Mouse (Mus musculus) embryonic facial prominence, embryonic 15.5 days (tissue): ENCODE data around the gene Ubn2. TPM values are rescaled to one million over a fixed set of nuclear protein-coding genes. Genes with fewer than 3 reads are reported as not detected.
"Not testable (repeated sequence)": the region's sequence is repeated elsewhere in the genome, so short reads cannot be mapped to it uniquely, and the experiment has no call there.

ENCODE experiments used
- ATAC-seq: fragments of 200-750 bp; cut with Nextera tagmentation; 2 replicates; pipeline ENCODE4 v1.8.0; 2017; ENCODE audit warnings: low read depth, moderate TSS enrichment; ENCODE audit not compliant: insufficient number of reproducible peaks, low FRiP score, low TSS enrichment
- H3K27ac ChIP-seq: fragments of 300-500 bp; sonication (generic); replicated peaks from 2 replicates; pipeline ENCODE4 v1.5.1; 2015; ENCODE audit warnings: mild to moderate bottlenecking, inconsistent platforms
- H3K27me3 ChIP-seq: fragments of 300-500 bp; sonication (generic); 2 replicates; pipeline ENCODE4 v1.6.1; 2015; ENCODE audit warnings: inconsistent platforms
- H3K36me3 ChIP-seq: fragments of 300-500 bp; sonication (generic); 2 replicates; pipeline ENCODE4 v1.6.1; 2015; ENCODE audit warnings: mild to moderate bottlenecking, inconsistent platforms
- H3K4me1 ChIP-seq: fragments of 300-500 bp; sonication (generic); 2 replicates; pipeline ENCODE4 v1.6.1; 2015; ENCODE audit warnings: inconsistent platforms
- H3K4me2 ChIP-seq: fragments of 300-500 bp; sonication (generic); replicated peaks from 2 replicates; pipeline ENCODE4 v1.6.1; 2015; ENCODE audit warnings: mild to moderate bottlenecking, inconsistent platforms
- H3K4me3 ChIP-seq: fragments of 300-500 bp; sonication (generic); replicated peaks from 2 replicates; pipeline ENCODE4 v1.5.1; 2015; ENCODE audit warnings: mild to moderate bottlenecking, inconsistent platforms
- H3K9ac ChIP-seq: fragments of 300-500 bp; sonication (generic); 2 replicates; pipeline ENCODE4 v1.6.1; 2015; ENCODE audit warnings: inconsistent platforms
- H3K9me3 ChIP-seq: fragments of 300-500 bp; sonication (generic); replicated peaks from 2 replicates; pipeline ENCODE4 v1.6.1; 2016; ENCODE audit warnings: inconsistent platforms
- WGBS: fragments of 180-500 bp; shearing (Covaris S2); methylation state at CpG from one replicate; pipeline ENCODE4 v1.1.7; 2015; 5-methylcytosine and 5-hydroxymethylcytosine counted together
- polyA plus RNA-seq: library from polyadenylated mRNA; unstranded; fragments of >200 nt; fragmentation: Nextera tagmentation; extraction: Ambion mirVana; gene quantifications from 2 replicates; pipeline ENCODE4 v1.2.1, GENCODE M21; 2015

The Ubn2 gene
- polyA plus RNA-seq, 1 experiment from 2014 or later, result 14.9 TPM

- H3K9ac ChIP-seq, result peak overlapping the region; percentile 75; the same call in 1 of the 2 replicates
- ATAC-seq, result no peak
- peak overlapping the region; percentile 70 for H3K4me3 ChIP-seq
- H3K9me3 ChIP-seq, result no peaks in the 10 kb centered on the region
- peaks cover 4% of the 10 kb centered on the region; the same call in 1 of the 2 replicates for H3K36me3 ChIP-seq
- WGBS, result 3% methylated on average over 9 of the region's 9 CpGs
- H3K27ac ChIP-seq, result peak overlapping the region; percentile 96
- H3K4me1 ChIP-seq, result peaks cover 5% of the 10 kb centered on the region
- no peaks in the 10 kb centered on the region for H3K27me3 ChIP-seq
- H3K4me2 ChIP-seq, result peak overlapping the region; percentile 61
These were observed 101.6 kb downstream of the Ubn2 start for GRCm38 (mm10) chr6:38535366-38535690.

DNA sequence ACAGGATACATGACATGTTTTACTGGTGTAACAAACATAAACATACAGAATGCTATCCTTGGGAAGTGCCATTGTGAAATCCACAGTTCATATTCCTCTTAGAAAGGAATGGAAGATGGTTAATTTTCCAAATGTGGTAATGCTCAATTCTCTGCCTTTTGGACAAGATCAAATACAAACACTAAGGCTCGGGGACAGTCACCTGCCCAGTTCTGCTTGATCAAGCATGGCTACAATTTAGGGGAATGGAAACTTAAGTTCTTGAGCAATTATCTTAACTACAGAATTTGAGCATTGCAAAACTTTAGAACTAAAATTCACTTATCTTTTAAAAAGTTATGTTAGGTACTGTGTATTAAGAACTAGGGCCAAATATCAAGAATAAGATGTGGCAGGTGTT lies 102.0 kb downstream of the Ubn2 start:
- no peak for ATAC-seq
- H3K27me3 ChIP-seq, result no peaks in the 10 kb centered on the region
- H3K4me2 ChIP-seq, result peak overlapping the region; percentile 61; the same call in 1 of the 2 replicates
- no peak overlapping the region for H3K27ac ChIP-seq
- H3K36me3 ChIP-seq, result peaks cover 4% of the 10 kb centered on the region; the same call in 1 of the 2 replicates
- no peaks in the 10 kb centered on the region for H3K9me3 ChIP-seq
- peak overlapping the region; percentile 70; the same call in 1 of the 2 replicates for H3K4me3 ChIP-seq
- H3K9ac ChIP-seq, result no peak overlapping the region
- 86% methylated on average over 1 of the region's 1 CpGs for WGBS
- peaks cover 5% of the 10 kb centered on the region for H3K4me1 ChIP-seq

DNA sequence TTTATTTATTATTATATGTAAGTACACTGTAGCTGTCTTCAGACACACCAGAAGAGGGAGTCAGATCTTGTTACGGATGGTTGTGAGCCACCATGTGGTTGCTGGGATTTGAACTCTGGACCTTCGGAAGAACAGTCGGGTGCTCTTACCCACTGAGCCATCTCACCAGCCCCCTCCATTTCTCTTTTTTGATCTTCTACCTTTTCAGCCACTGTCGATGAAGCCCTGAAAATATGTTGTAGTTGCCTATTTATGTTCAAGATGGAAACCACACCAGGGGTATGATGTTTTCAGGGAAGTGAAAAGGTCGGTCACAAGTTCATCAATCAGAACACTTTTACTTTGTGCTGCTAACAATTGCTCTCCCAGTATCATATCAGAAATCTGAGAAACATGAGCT lies 110.4 kb downstream of the Ubn2 start:
- H3K9me3 ChIP-seq, ATAC-seq, H3K27me3 ChIP-seq, H3K27ac ChIP-seq, H3K4me2 ChIP-seq, H3K9ac ChIP-seq, H3K4me3 ChIP-seq, H3K4me1 ChIP-seq, H3K36me3 ChIP-seq: not testable (repeated sequence)
- 86% methylated on average over 5 of the region's 5 CpGs for WGBS

DNA sequence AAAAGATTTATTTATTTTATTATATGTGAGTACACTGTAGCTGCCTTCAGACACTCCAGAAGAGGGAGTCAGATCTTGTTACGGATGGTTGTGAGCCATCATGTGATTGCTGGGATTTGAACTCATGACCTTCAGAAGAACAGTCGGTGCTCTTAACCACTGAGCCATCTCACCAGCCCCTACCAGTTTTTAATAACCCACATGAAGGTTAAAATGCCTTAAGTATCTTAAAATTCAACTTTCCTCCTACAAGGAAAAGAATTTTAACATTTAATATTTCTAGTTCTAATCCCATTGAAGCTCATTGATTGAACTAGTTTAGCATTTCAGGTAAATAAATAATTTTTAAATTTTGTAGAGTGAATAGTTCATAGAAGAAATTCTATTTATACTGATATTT lies 113.3 kb downstream of the Ubn2 start:
- H3K36me3 ChIP-seq, H3K27me3 ChIP-seq, H3K4me3 ChIP-seq, H3K4me2 ChIP-seq, ATAC-seq, H3K27ac ChIP-seq, H3K4me1 ChIP-seq, H3K9me3 ChIP-seq, H3K9ac ChIP-seq: not testable (repeated sequence)
- 86% methylated on average over 2 of the region's 2 CpGs for WGBS

DNA sequence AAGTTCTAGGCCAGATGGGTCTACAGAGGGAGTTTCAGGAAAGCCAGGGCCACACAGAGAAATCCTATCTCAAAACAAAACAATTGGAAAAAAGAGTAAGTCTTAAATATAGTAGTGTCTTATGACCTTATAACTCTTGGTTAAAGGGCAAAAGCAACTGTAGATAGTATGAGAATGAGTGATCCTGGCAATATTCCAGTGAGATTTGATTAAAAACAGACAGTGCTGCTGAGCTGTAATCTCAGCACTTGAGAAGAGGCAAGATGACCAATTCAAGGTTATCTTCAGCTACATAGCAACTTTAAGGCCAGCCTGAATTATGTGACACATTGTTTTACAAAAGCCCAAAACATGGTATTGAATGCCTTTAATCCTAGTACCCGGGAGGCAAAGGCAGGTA lies 114.0 kb downstream of the Ubn2 start:
- Histone ChIP-seq H3K4me2 (no peak overlapping the region), H3K4me1 (no peaks in the 10 kb centered on the region), H3K9ac (no peak overlapping the region), H3K27ac (no peak overlapping the region), H3K9me3 (no peaks in the 10 kb centered on the region), H3K36me3 (no peaks in the 10 kb centered on the region), H3K4me3 (no peak overlapping the region), H3K27me3 (no peaks in the 10 kb centered on the region)
- WGBS, result 61% methylated on average over 1 of the region's 1 CpGs
- ATAC-seq, result no peak

DNA sequence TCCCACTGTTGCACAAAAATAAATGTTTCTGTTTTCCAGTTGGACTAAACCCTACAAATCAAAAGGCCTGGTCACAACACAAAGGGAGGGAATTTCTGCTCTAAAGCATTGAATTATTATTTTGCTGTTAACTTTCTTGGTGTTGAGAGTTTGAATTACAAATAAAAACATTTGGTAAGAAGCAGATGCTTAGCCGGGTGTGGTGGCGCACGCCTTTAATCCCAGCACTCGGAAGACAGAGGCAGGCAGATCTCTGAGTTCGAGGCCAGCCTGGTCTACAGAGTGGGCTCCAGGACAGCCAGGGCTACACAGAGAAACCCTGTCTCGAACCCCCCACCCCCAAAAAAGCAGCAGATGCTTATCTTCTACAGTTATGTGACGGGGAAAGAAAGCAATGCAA lies 114.8 kb downstream of the Ubn2 start:
- ATAC-seq, H3K4me3 ChIP-seq: not testable (repeated sequence)
- 94% methylated on average over 7 of the region's 7 CpGs for WGBS

GRCm38 (mm10) chr6:38549840-38550239 lies 116.1 kb downstream of the Ubn2 start:
- H3K4me2 ChIP-seq, result peak overlapping the region; percentile 59
- not testable (repeated sequence) for H3K9me3 ChIP-seq, H3K4me1 ChIP-seq, ATAC-seq, H3K9ac ChIP-seq, H3K36me3 ChIP-seq, H3K27me3 ChIP-seq
- H3K27ac ChIP-seq, result peak overlapping the region; percentile 99; the same call in 1 of the 2 replicates
- H3K4me3 ChIP-seq, result peak overlapping the region; percentile 72
- 78% methylated on average over 6 of the region's 6 CpGs for WGBS

More for the DNA sequence above, 114.8 kb downstream of the Ubn2 start:
- not testable (repeated sequence) for H3K9me3 ChIP-seq, H3K36me3 ChIP-seq, H3K4me1 ChIP-seq, H3K27ac ChIP-seq, H3K27me3 ChIP-seq, H3K9ac ChIP-seq, H3K4me2 ChIP-seq

DNA sequence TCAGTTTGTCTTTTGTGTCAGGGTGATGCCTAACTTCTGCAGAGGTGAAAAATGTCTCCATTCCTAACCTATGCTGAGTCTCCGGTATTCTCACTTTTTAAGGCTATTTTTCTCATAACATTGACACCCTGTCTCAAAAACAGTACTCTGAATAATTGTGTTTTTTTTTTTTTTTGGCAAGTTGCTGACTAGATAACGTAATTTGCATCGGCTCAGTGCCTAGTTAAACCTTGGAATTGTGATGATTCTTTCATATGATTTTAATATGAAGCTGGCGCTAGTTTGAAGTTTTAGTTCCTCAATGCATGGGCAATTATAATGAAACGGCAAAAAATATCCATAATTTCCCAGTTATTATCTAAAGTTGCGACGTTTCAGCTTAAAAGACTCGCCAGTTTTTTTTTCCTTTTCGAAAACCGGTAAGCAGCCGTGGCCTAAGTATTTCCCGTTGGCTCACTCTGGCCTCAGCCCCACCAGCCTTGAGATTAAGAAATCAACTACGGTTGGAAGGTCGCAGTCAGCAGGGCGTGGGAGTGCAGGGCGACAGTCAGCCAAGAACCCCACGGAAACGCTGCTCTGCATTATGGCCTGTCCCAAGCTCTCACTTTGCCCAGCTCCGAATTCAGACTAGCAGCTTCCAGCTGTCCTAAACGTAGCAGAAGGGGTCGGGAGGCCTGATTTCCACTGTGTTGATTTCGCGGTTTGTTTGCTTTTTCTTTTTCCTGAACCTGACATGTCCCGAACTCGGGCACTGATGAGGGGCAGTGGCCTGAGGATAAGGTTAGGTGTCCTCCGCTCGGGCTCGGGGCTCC lies 116.7 kb downstream of the Ubn2 start:
- WGBS, result 5% methylated on average over 28 of the region's 28 CpGs

GRCm38 (mm10) chr6:38551062-38551988 lies 117.6 kb downstream of the Ubn2 start, which contains the start of gene Luc7l2:
Luc7l2 (plus strand) TSS chr6:38551334.
- Histone ChIP-seq H3K27me3 (no peaks in the 10 kb centered on the region), H3K9ac (peak within 1 kb of the TSS; percentile 89), H3K36me3 (no peaks in the 10 kb centered on the region), H3K4me2 (peak within 1 kb of the TSS; percentile 59), H3K4me1 (0 out of 2 replicates have a peak, but pooled peaks cover 3% of the 10 kb centered on the region), H3K9me3 (no peaks in the 10 kb centered on the region), H3K4me3 (peak within 1 kb of the TSS; percentile 72), H3K27ac (peak within 1 kb of the TSS; percentile 99)
- peak; percentile 92 for ATAC-seq
- WGBS, result under 1% methylated on average over 92 of the region's 98 CpGs

More for the DNA sequence above, 116.7 kb downstream of the Ubn2 start:
- no peak; the same call in 1 of the 2 replicates for ATAC-seq
- peak overlapping the region; percentile 59 for H3K4me2 ChIP-seq
- peak overlapping the region; percentile 99 for H3K27ac ChIP-seq
- peak overlapping the region; percentile 72 for H3K4me3 ChIP-seq
- peak overlapping the region; percentile 89 for H3K9ac ChIP-seq
- no peaks in the 10 kb centered on the region for H3K36me3 ChIP-seq
- H3K9me3 ChIP-seq, result no peaks in the 10 kb centered on the region
- 0 out of 2 replicates have a peak, but pooled peaks cover 3% of the 10 kb centered on the region for H3K4me1 ChIP-seq
- no peaks in the 10 kb centered on the region for H3K27me3 ChIP-seq

GRCm38 (mm10) chr6:38551989-38552635 lies 118.4 kb downstream of the Ubn2 start:
- under 1% methylated on average over 32 of the region's 32 CpGs for WGBS
- Histone ChIP-seq H3K4me1 (0 out of 2 replicates have a peak, but pooled peaks cover 3% of the 10 kb centered on the region), H3K9ac (peak overlapping the region; percentile 72), H3K27me3 (no peaks in the 10 kb centered on the region), H3K4me3 (peak overlapping the region; percentile 72), H3K9me3 (no peaks in the 10 kb centered on the region), H3K36me3 (no peaks in the 10 kb centered on the region), H3K27ac (peak overlapping the region; percentile 99), H3K4me2 (peak overlapping the region; percentile 42)
- ATAC-seq, result peak; percentile 96
